Mouse (Mus musculus): ENCODE data around the gene Diaph3. TPM values are rescaled to one million over a fixed set of nuclear protein-coding genes. Genes with fewer than 3 reads are reported as not detected.

Diaph3 gene
- total and polyA plus RNA-seq, 3 experiments: 0.04 to 2.4 (median 1.6) TPM

- DNase-seq: no peak
These were observed 57.1 kb downstream of the Diaph3 start for GRCm38 (mm10) chr14:87083911-87084310.

GRCm38 (mm10) chr14:87079725-87080124, 61.3 kb downstream of the Diaph3 start:
- no peak for DNase-seq

GRCm38 (mm10) chr14:87075021-87075531, 66.0 kb downstream of the Diaph3 start:
- no peak for DNase-seq

GRCm38 (mm10) chr14:87064281-87064680, 76.8 kb downstream of the Diaph3 start:
- no peak for DNase-seq

GRCm38 (mm10) chr14:87056169-87056568, 84.9 kb downstream of the Diaph3 start:
- no peak for DNase-seq

DNA sequence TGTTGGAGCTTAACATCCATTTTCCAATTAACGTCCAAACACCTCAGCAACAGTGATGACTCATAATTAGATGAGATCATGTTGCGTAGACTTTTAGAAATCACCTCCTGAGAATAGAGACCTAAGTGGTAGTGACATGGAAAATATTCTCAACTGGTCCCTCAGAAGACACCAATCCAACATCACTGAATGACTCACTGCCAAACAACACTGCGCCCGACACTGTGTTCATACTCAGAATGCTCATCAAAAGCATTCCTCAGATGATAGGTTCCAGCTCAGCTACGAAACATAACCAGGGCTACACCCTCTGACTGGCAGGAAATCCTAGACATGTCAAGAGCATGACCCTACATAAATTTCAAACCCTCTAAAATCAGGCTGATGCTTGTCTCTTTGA, 89.8 kb downstream of the Diaph3 start:
- DNase-seq: no peak

- DNase-seq: no peak
These were observed 96.6 kb downstream of the Diaph3 start for GRCm38 (mm10) chr14:87044401-87044806.

- no peak for DNase-seq
These were observed 120.8 kb downstream of the Diaph3 start for GRCm38 (mm10) chr14:87020240-87020639.

- DNase-seq: no peak
These were observed 121.3 kb downstream of the Diaph3 start for GRCm38 (mm10) chr14:87019687-87020086.

DNA sequence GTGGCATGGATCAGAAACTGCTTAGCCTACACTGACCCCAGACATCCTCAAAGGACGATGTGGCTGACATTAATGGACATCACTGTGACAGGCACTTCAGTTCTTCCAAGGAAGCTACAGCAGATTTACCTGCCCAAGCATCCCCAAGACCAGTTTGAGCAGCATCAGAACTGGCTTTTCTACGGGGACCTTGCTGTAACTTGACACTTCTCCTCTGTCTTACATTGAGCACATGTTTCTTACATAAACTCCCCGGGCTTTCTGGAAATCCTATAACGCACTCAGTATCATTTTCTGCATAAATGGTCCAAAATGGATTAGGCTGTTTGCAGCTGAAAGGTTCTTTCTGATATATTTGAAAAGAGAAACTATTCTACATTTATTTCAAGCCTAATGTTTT, 143.7 kb downstream of the Diaph3 start:
- DNase-seq: no peak

DNA sequence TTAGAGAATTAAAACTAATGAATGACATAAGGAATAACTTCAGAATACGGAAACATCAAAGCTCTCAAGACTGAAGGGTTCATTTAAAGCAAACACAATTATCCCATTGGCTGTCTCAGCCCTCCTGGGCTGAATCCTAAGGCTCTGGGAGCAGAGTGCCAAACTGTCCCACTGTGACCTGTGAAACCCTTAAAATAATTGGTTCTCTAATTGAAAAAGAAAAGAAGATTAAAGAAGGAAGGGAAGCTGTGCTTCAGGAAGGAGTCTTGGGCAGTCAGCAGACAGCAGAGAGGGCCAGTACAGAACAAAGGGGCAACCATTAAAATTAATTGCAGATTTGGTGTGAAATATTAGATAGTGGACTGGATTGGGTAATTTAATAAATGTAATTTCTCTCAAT, 189.9 kb downstream of the Diaph3 start:
- DNase-seq: no peak

DNA sequence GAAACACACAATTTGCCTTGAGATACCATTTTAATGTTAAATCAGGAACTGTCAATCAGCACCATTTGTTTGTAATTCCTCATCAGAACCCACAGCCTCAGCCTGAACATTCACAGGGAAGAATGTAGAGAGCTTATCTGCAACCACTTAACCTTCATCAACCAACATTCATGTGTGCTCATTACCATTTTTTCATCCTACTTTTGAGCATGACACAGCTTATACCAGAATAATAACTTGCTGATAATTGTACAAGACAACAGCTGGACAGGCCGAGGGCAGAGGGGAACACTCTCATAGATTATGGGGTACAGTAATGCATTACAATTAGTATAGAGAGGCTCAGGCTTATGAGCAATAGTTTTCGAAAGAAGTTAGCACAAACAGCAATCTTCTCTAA, 203.1 kb downstream of the Diaph3 start:
- no peak for DNase-seq

DNA sequence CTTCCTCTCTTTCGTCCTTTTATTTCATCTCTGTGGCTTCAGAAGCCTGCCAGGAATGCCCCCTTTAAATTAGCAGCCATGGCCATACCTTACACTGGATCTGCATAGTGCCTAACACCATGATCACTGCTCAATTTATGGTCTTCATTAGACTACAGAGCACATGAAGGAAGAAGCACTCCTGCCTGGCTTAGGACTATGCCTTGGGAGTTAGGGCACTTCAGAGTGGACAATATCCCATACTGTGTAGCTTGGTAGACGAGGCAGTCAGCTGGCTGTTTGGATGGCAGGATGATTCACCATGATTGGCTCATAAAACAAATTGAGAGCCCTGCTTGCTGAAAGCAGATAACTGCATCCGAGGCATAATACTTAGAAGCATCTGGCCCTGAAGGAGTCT, 204.6 kb downstream of the Diaph3 start:
- DNase-seq: no peak

DNA sequence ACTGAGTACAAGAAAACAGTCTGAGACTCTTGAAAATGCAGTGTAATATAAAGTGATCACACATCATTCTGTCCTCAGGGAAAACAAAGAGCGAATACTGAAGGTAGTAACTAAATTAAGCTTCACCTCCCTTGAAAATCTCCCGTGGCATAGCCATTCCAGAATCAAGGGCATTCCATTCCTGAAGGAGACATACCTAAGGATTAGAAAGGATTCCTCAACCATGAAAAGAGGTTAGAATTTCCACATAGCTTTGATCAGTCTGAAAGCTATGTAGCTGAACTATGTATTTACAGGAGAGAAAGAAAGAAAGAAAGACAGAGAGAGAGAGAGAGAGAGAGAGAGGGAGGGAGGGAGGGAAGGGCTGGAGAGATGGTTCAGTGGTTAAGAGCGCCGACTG, 210.3 kb downstream of the Diaph3 start:
- DNase-seq: no peak

- DNase-seq: no peak
These were observed 214.2 kb downstream of the Diaph3 start for GRCm38 (mm10) chr14:86926827-86927226.

- no peak for DNase-seq
These were observed 242.1 kb downstream of the Diaph3 start for GRCm38 (mm10) chr14:86898898-86899297.

- DNase-seq: no peak
These were observed 251.8 kb downstream of the Diaph3 start for GRCm38 (mm10) chr14:86889070-86889804.

DNA sequence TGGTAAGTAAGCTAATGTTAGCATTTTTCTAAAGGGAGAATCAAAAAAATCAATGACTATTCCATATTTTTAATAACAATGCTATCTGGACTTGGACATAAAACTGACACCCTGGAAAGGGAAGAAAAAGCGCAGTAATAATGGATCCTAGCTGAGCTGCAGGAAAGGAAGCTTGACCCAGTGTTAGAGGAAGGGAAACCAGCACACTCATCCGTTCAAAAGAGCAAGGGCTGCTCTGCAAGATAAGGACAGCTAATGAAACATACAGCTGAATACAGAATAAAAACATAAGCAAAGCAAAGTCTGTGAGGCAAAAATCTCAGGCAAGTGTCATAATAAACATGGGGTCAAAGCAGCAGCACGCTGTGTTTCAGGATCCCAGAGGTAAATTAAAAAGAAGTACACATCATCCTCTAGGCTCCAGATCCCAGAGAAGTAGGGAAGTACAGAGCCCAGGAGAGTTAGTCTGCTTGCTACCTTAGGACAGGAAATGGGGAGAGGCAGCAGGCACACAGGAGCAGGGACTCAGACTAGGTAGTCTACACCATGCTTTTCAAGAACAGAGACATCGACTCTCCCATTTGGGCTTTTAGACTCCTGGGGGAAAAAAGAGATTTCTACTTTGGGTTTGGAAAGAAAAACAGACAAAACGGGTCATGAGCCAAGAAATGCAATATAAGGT, 255.5 kb downstream of the Diaph3 start:
- no peak for DNase-seq

- peak; percentile 53 for DNase-seq
These were observed 271.5 kb downstream of the Diaph3 start for GRCm38 (mm10) chr14:86869536-86869935.

DNA sequence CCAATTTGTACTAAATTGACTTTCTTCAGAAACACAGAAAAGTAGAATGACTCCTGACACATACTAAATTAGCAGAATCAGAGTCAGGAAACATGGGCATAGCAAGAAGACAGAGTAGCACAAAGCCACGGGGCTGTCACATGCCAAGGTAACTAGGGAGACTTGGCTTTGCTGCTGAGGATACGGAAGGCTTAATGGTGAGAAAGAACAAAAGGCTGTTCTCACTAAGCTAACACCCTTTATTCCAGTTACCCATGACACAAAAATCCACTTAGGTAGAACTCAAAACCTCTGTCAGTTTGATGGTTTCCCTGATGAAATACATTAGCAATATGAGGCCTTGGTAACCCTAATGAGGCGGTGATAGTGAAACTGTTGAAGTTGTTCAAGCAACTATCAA, 273.9 kb downstream of the Diaph3 start:
- DNase-seq: no peak

- no peak for DNase-seq
These were observed 277.0 kb downstream of the Diaph3 start for GRCm38 (mm10) chr14:86864053-86864452.

DNA sequence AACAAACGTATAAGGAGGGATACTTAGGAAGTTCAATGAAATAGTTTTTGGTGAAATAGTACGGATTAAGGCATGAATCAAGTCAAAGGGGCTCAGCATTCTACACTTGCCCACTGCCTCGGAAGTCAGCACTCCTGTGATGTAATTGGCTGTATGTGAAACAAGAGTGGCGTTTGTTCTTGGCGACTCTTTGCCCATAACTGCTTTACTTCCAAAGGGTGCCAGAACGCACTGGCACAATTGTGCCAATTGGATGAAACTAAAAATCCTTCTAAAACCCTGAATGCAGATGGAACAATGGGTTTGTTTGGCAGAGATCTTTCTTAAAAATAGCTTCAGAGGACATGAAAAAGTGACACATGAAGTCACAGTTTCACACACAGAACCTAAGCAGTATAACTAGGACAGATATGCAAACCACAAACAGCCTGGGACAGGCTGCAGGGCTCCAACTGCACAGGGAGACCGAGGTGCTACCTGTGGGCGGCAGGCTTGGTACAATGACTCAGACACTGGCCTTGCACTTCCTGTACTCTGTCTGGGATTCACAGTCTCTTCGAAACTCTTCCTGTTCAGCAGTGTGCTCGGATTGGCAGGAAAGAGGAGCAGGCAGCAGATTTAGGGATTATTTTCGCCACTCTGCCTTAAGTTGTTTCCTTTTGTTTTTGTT, 279.6 kb downstream of the Diaph3 start:
- peak; percentile 5 for DNase-seq

All from adrenal gland, adult 2 months (tissue).